ENCODE assay signal across 9 mouse cellular contexts in genomic region chr11:59293616-59294015, GRCm38 (mm10). TPM values are rescaled to one million over a fixed set of nuclear protein-coding genes. Genes with fewer than 3 reads are reported as not detected.
DNase-seq lines count a peak whose midpoint lies in the region; ATAC-seq and TF ChIP-seq lines count a peak whose summit lies in the region.
"Had no signal": no experiment of that assay in that cellular context is flagged by ENCODE, and none has a peak within 500 bp of the region (broad histone marks: within the 10 kb centered on the region; RNA-seq: fewer than 3 reads in every experiment).

No protein-coding gene starts in this region.

- no peak overlapping the region for H3K9ac ChIP-seq in heart, embryonic 11.5 days (ENCODE audit: low read depth, low read length)
- H3K9ac ChIP-seq: limb, embryonic 13.5 days had no signal

- no peak for TF ChIP-seq POLR2A in testis, adult 2 months (IDR thresholded peaks at IDR 0.05; ENCODE audit: control insufficient read depth, low read depth, low read length)
- TF ChIP-seq POLR2A in cerebellum, adult 2 months (IDR thresholded peaks at IDR 0.05; ENCODE audit: borderline replicate concordance, insufficient read depth, low read length): no peak
- TF ChIP-seq POLR2A in small intestine, adult 2 months (IDR thresholded peaks at IDR 0.05; ENCODE audit: low read depth, low read length): no peak

- H3K4me3 ChIP-seq in heart, embryonic 11.5 days (ENCODE audit: low read depth, low read length): no peak overlapping the region
- no peak overlapping the region for H3K4me3 ChIP-seq in testis, adult 2 months (ENCODE audit: control insufficient read depth, low read depth, low read length)
- H3K4me3 ChIP-seq in cerebellum, adult 2 months (replicated peaks; ENCODE audit: insufficient read depth, low read depth, low read length): no peak overlapping the region
- H3K4me3 ChIP-seq in small intestine, adult 2 months (ENCODE audit: low read depth, low read length): no peak overlapping the region
- H3K4me3 ChIP-seq: limb, embryonic 13.5 days had no signal

- WGBS in heart, embryonic 11.5 days (ENCODE audit: insufficient replicate concordance): 20% methylated on average over 7 of the region's 7 CpGs
- 29% methylated on average over 7 of the region's 7 CpGs for WGBS in cerebellum, adult 2 months
- WGBS in small intestine, adult 2 months: 24% methylated on average over 7 of the region's 7 CpGs

- no peaks in the 10 kb centered on the region for H3K9me3 ChIP-seq in heart, embryonic 11.5 days (replicated peaks; ENCODE audit: control insufficient read depth, low read length)
- H3K9me3 ChIP-seq: limb, embryonic 13.5 days had no signal

- H3K4me2 ChIP-seq in heart, embryonic 11.5 days: no peak overlapping the region
- H3K4me2 ChIP-seq: limb, embryonic 13.5 days had no signal

- peak; percentile 60; the same call in 1 of the 2 replicates for TF ChIP-seq CTCF in testis, adult 2 months (IDR thresholded peaks at IDR 0.05; ENCODE audit: control insufficient read depth, insufficient read depth, insufficient replicate concordance, low read depth, low read length)
- TF ChIP-seq CTCF in cerebellum, adult 2 months (IDR thresholded peaks at IDR 0.05; ENCODE audit: borderline replicate concordance, insufficient read depth, low read depth, low read length): peak; percentile 77
- TF ChIP-seq CTCF in small intestine, adult 2 months (IDR thresholded peaks at IDR 0.05; ENCODE audit: extremely low read depth, insufficient read length, insufficient replicate concordance, low read depth, low read length): peak; percentile 69; the same call in 1 of the 2 replicates

- peaks cover 81% of the 10 kb centered on the region for H3K27me3 ChIP-seq in heart, embryonic 11.5 days (ENCODE audit: control insufficient read depth, insufficient read depth, low read length)
- H3K27me3 ChIP-seq in testis, adult 2 months (ENCODE audit: control insufficient read depth, insufficient read depth, low read length): no peaks in the 10 kb centered on the region
- peaks cover 2% of the 10 kb centered on the region for H3K27me3 ChIP-seq in cerebellum, adult 2 months (ENCODE audit: control insufficient read depth, insufficient read depth, low read length)
- H3K27me3 ChIP-seq in small intestine, adult 2 months (ENCODE audit: control insufficient read depth, insufficient read depth, low read length): peaks cover 43% of the 10 kb centered on the region

- no peaks in the 10 kb centered on the region for H3K4me1 ChIP-seq in heart, embryonic 11.5 days (ENCODE audit: control insufficient read depth, insufficient read depth, low read length)
- peaks cover 12% of the 10 kb centered on the region for H3K4me1 ChIP-seq in testis, adult 2 months (ENCODE audit: control insufficient read depth, insufficient read depth, low read length)
- H3K4me1 ChIP-seq in cerebellum, adult 2 months (ENCODE audit: control insufficient read depth, insufficient read depth, low read length): no peaks in the 10 kb centered on the region
- no peaks in the 10 kb centered on the region; the same call in 1 of the 2 replicates for H3K4me1 ChIP-seq in small intestine, adult 2 months (ENCODE audit: control insufficient read depth, insufficient read depth, insufficient read length, low read length)

- no peak overlapping the region for H3K27ac ChIP-seq in heart, embryonic 11.5 days (ENCODE audit: low read depth, low read length)
- no peak overlapping the region for H3K27ac ChIP-seq in testis, adult 2 months (ENCODE audit: control insufficient read depth, insufficient read depth, low read depth, low read length)
- H3K27ac ChIP-seq in cerebellum, adult 2 months (ENCODE audit: insufficient read depth, low read length): no peak overlapping the region
- H3K27ac ChIP-seq in small intestine, adult 2 months (ENCODE audit: insufficient read depth, low read depth, low read length): no peak overlapping the region
- H3K27ac ChIP-seq: limb, embryonic 13.5 days had no signal

- DNase-seq in heart, adult 18-20 months: peak; percentile 48 to 71
- DNase-seq in testis, postnatal 14 days (ENCODE audit: low spot score): no peak
- DNase-seq in cerebellum, adult 2 months: peak; percentile 57 to 64
- DNase-seq in kidney, postnatal 4 days: peak; percentile 74 to 78

- no peak for ATAC-seq in heart, embryonic 11.5 days (replicated peaks; ENCODE audit: insufficient number of reproducible peaks, low FRiP score, low TSS enrichment)
- no peak for ATAC-seq in activated CD4-positive, CD25-positive, alpha-beta regulatory T cell, adult 4 months

- H3K36me3 ChIP-seq in heart, embryonic 11.5 days (ENCODE audit: control insufficient read depth, insufficient read depth, low read length): no peaks in the 10 kb centered on the region
- no peaks in the 10 kb centered on the region for H3K36me3 ChIP-seq in testis, adult 2 months (ENCODE audit: control insufficient read depth, insufficient read depth, low read length)
- no peaks in the 10 kb centered on the region for H3K36me3 ChIP-seq in small intestine, adult 2 months (ENCODE audit: control insufficient read depth, insufficient read depth, low read length)
- H3K36me3 ChIP-seq: limb, embryonic 13.5 days had no signal

RNA-seq across cellular contexts. Expression of gene Wnt3a, which starts 3.1 kb away (rescaled TPM):
- not detected for total RNA-seq in heart, adult 18-20 months (2021)
- polyA plus RNA-seq in heart, embryonic 11.5 days (2014; fragmentation: Nextera tagmentation; extraction: Ambion mirVana): not detected in 2 replicates
- polyA plus RNA-seq in testis, adult 2 months (2012; rRNA removed): 3.1 and 4.3 TPM in 2 replicates
- polyA plus RNA-seq in cerebellum, adult 2 months (2012; rRNA removed): not detected in 2 replicates
- not detected in 2 replicates for polyA plus RNA-seq in small intestine, adult 2 months (2012; rRNA removed)
- polyA plus RNA-seq in activated CD4-positive, CD25-positive, alpha-beta regulatory T cell, adult 4 months (2017; shearing (Covaris generic)): under 1 TPM in 1 of 2 experiments, not detected in 1; 0.20 TPM

RNA-seq across cellular contexts. Expression of gene Wnt9a, which starts 13.1 kb away (rescaled TPM):
- total RNA-seq in heart, adult 18-20 months (2021): 1 to 10 TPM; 3.8 to 4.2 TPM
- polyA plus RNA-seq in heart, embryonic 11.5 days (2014; fragmentation: Nextera tagmentation; extraction: Ambion mirVana): 1.3 and 1.6 TPM in 2 replicates
- 0.40 and 0.63 TPM in 2 replicates for polyA plus RNA-seq in testis, adult 2 months (2012; rRNA removed)
- 0.67 and 0.79 TPM in 2 replicates for polyA plus RNA-seq in cerebellum, adult 2 months (2012; rRNA removed)
- 1.1 and 1.2 TPM in 2 replicates for polyA plus RNA-seq in small intestine, adult 2 months (2012; rRNA removed)
- not detected for polyA plus RNA-seq in activated CD4-positive, CD25-positive, alpha-beta regulatory T cell, adult 4 months (2017; shearing (Covaris generic))
